Mouse (Mus musculus) hindbrain, postnatal 0 days (tissue): Measurements from ENCODE around the gene Lrriq4. TPM values are rescaled to one million over a fixed set of nuclear protein-coding genes. Genes with fewer than 3 reads are reported as not detected.

Experiments
- ATAC-seq: fragments of 200-750 bp; cut with Nextera tagmentation; 2 replicates; pipeline ENCODE4 v1.8.0; 2017; ENCODE audit warnings: mild to moderate bottlenecking, moderate TSS enrichment, moderate library complexity
- DNase-seq: peaks from one replicate; pipeline ENCODE4 v3.0.0-alpha.2; 2015; ENCODE audit warnings: low spot score
- H3K27ac ChIP-seq: fragments of 300-500 bp; sonication (generic); 2 replicates; pipeline ENCODE4 v1.5.1; 2014; ENCODE audit warnings: mild to moderate bottlenecking
- H3K27me3 ChIP-seq: fragments of 300-500 bp; sonication (generic); 2 replicates; pipeline ENCODE4 v1.6.1; 2014; ENCODE audit warnings: low read length, mixed read lengths; ENCODE audit not compliant: insufficient read depth
- H3K36me3 ChIP-seq: fragments of 300-500 bp; sonication (generic); 2 replicates; pipeline ENCODE4 v1.6.1; 2014; ENCODE audit warnings: low read length, mixed read lengths; ENCODE audit not compliant: insufficient read depth
- H3K4me1 ChIP-seq: fragments of 300-500 bp; sonication (generic); 2 replicates; pipeline ENCODE4 v1.6.1; 2014; ENCODE audit warnings: antibody characterized with exemption, low read length, mixed read lengths; ENCODE audit not compliant: insufficient read depth
- H3K4me2 ChIP-seq: fragments of 300-500 bp; sonication (generic); 2 replicates; pipeline ENCODE4 v1.6.1; 2014; ENCODE audit warnings: low read depth, mild to moderate bottlenecking, low read length, moderate library complexity, mixed read lengths
- H3K4me3 ChIP-seq: fragments of 300-500 bp; sonication (generic); 2 replicates; pipeline ENCODE4 v1.5.1; 2014; ENCODE audit warnings: low read length
- H3K9ac ChIP-seq: fragments of 300-500 bp; sonication (generic); replicated peaks from 2 replicates; pipeline ENCODE4 v1.6.1; 2014; ENCODE audit warnings: mild to moderate bottlenecking, low read length, moderate library complexity, mixed read lengths
- H3K9me3 ChIP-seq: fragments of 300-500 bp; sonication (generic); 2 replicates; pipeline ENCODE4 v1.6.1; 2016; ENCODE audit warnings: low read length, mixed read lengths
- CTCF ChIP-seq: IDR thresholded peaks from 2 replicates; pipeline ENCODE4 v1.5.1; 2016; ENCODE audit warnings: antibody characterized with exemption, control low read depth, low read depth
- WGBS: fragments of 180-500 bp; shearing (Covaris S2); extraction: QIAGEN DNeasy Blood & Tissue Kit; methylation state at CpG from one replicate; pipeline ENCODE4 v1.1.7; 2014; 5-methylcytosine and 5-hydroxymethylcytosine counted together
- polyA plus RNA-seq: library from polyadenylated mRNA; unstranded; fragments of >200 nt; fragmentation: Nextera tagmentation; extraction: Ambion mirVana; gene quantifications from 2 replicates; pipeline ENCODE4 v1.2.1, GENCODE M21; 2015
- total RNA-seq: library from RNA; depleted of rRNA; stranded (reverse); fragments of >200 nt; gene quantifications from 2 replicates; pipeline ENCODE4 v1.2.3, GENCODE M21; 2014

Lrriq4 gene
- total and polyA plus RNA-seq, 2 experiments from 2014 or later: 0.37 TPM; not detected in 1

DNA sequence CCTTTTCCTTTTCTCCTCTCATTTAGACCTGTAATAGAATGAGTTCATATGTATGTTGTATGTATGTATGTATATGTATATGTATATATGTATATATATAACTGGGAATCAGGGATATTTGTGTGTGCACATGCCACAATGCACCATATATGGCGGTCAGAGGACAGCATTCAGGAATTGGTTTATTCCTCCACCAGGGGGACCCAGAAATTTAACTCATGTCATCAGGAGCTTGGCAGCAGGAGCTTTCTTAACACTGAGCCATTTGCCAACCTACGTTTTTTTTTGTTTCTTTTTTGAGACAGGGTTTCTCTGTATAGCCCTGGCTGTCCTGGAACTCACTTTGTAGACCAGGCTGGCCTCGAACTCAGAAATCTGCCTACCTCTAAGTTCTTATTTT is 10.6 kb upstream of the Lrriq4 start:
- 61% methylated on average over 3 of the region's 3 CpGs for WGBS
- peak; percentile 13 for DNase-seq
- peak; percentile 40 for TF ChIP-seq CTCF
- H3K4me1 ChIP-seq: no peaks in the 10 kb centered on the region
- no peaks in the 10 kb centered on the region for H3K27me3 ChIP-seq
- ATAC-seq: no peak
- H3K9ac ChIP-seq: no peak overlapping the region
- no peaks in the 10 kb centered on the region for H3K9me3 ChIP-seq
- H3K4me2 ChIP-seq: no peak overlapping the region
- no peaks in the 10 kb centered on the region for H3K36me3 ChIP-seq
- no peak overlapping the region for H3K4me3 ChIP-seq
- H3K27ac ChIP-seq: no peak overlapping the region

GRCm38 (mm10) chr3:30635629-30636028 is 8.7 kb upstream of the Lrriq4 start:
- Histone ChIP-seq H3K4me3 (no peak overlapping the region), H3K9me3 (no peaks in the 10 kb centered on the region), H3K4me1 (no peaks in the 10 kb centered on the region), H3K4me2 (no peak overlapping the region), H3K27ac (no peak overlapping the region), H3K27me3 (no peaks in the 10 kb centered on the region), H3K36me3 (no peaks in the 10 kb centered on the region), H3K9ac (no peak overlapping the region)
- ATAC-seq (no peak), DNase-seq (no peak)
- WGBS: 85% methylated on average over 4 of the region's 4 CpGs
- TF ChIP-seq CTCF: no peak

- Histone ChIP-seq H3K9me3 (no peaks in the 10 kb centered on the region), H3K4me2 (0 out of 2 replicates have a peak overlapping the region, but pooled peaks have one; percentile 62), H3K4me3 (no peak overlapping the region), H3K9ac (no peak overlapping the region), H3K27ac (no peak overlapping the region), H3K36me3 (no peaks in the 10 kb centered on the region), H3K27me3 (0 out of 2 replicates have a peak, but pooled peaks cover 3% of the 10 kb centered on the region), H3K4me1 (0 out of 2 replicates have a peak, but pooled peaks cover 5% of the 10 kb centered on the region)
- DNase-seq (no peak), ATAC-seq (no peak)
- 52% methylated on average over 8 of the region's 8 CpGs for WGBS
- no peak for TF ChIP-seq CTCF
Measured at GRCm38 (mm10) chr3:30646761-30647160, 2.5 kb downstream of the Lrriq4 start.

- Histone ChIP-seq H3K27me3 (0 out of 2 replicates have a peak, but pooled peaks cover 3% of the 10 kb centered on the region), H3K36me3 (no peaks in the 10 kb centered on the region), H3K9me3 (no peaks in the 10 kb centered on the region), H3K4me2 (peak within 1 kb of the TSS; percentile 62), H3K4me1 (0 out of 2 replicates have a peak, but pooled peaks cover 5% of the 10 kb centered on the region), H3K4me3 (peak within 1 kb of the TSS; percentile 32), H3K27ac (no peak within 1 kb of the TSS), H3K9ac (0 out of 2 replicates have a peak within 1 kb of the TSS, but pooled peaks have one; percentile 21)
- 3% methylated on average over 24 of the region's 25 CpGs for WGBS
- DNase-seq (peak; percentile 74), ATAC-seq (peak; percentile 92)
- TF ChIP-seq CTCF: no peak
Measured at GRCm38 (mm10) chr3:30647440-30648090, 3.3 kb downstream of the Lrriq4 start, which contains the start of gene Lrrc34. Lrrc34 (minus strand) TSS chr3:30647869.

DNA sequence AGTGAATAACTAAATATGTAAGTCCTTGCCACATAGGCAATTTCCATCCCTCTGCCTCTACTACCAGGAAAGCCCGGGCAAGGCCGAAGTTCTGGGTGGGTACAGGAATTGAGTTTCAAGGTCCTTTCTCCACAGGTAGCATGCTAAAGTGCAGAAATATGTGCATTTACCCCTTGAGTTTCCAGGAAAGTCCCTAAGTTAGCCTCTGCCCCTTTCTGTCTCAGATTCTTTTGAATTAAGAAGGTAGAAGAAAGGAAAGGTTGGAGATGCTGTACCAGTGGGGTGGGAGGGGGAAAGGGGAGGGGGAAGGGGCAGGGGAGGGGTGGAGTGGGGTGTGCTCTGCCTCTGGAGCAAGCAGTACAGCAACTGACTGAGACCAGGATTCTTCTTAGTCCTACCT is 4.2 kb downstream of the Lrriq4 start:
- WGBS: 95% methylated on average over 2 of the region's 2 CpGs
- no peak overlapping the region for H3K4me3 ChIP-seq
- TF ChIP-seq CTCF: no peak
- ATAC-seq (no peak), DNase-seq (no peak)
- no peaks in the 10 kb centered on the region for H3K9me3 ChIP-seq
- 0 out of 2 replicates have a peak, but pooled peaks cover 5% of the 10 kb centered on the region for H3K4me1 ChIP-seq
- no peaks in the 10 kb centered on the region for H3K36me3 ChIP-seq
- no peak overlapping the region for H3K27ac ChIP-seq
- no peak overlapping the region for H3K4me2 ChIP-seq
- 0 out of 2 replicates have a peak, but pooled peaks cover 3% of the 10 kb centered on the region for H3K27me3 ChIP-seq
- H3K9ac ChIP-seq: no peak overlapping the region

DNA sequence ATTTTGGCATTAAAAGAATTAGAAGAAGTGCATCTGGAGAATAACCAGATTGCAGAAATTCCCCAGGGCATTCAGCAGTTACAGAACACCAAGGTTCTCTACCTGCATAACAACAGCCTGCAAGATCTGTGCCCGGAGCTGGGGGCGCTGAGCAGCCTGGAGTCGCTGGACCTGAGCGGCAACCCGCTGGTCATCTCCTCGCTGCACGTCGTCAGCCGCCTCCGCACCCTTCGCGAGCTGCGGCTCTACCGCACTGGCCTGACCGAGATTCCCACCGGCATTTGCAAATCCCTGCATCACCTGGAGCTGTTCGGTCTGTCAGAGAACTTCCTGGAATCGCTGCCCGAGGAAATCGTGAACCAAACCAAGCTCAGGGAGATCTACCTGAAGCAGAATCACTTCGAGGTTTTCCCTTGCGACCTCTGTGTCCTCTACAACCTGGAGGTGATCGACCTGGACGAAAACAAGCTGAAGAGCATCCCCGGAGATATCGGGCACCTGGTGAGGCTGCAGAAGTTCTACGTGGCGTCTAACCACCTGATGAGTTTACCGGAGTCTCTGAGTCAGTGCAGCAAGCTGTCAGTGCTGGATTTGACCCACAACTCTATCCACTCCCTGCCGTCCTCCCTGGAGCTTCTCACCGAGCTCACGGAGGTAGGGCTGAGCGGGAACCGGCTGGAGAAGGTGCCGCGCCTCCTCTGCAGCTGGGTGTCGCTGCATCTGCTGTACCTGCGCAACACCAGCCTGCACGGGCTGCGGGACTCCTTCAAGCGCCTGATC is 5.9 kb downstream of the Lrriq4 start:
- peak overlapping the region; percentile 45 for H3K4me3 ChIP-seq
- peak; percentile 65 for TF ChIP-seq CTCF
- no peak overlapping the region for H3K27ac ChIP-seq
- H3K4me1 ChIP-seq: 0 out of 2 replicates have a peak, but pooled peaks cover 5% of the 10 kb centered on the region
- no peaks in the 10 kb centered on the region for H3K9me3 ChIP-seq
- peak overlapping the region; percentile 44; the same call in 1 of the 2 replicates for H3K9ac ChIP-seq
- peak; percentile 77 for ATAC-seq
- 0 out of 2 replicates have a peak, but pooled peaks cover 3% of the 10 kb centered on the region for H3K27me3 ChIP-seq
- no peaks in the 10 kb centered on the region for H3K36me3 ChIP-seq
- peak; percentile 56 for DNase-seq
- under 1% methylated on average over 41 of the region's 41 CpGs for WGBS
- H3K4me2 ChIP-seq: peak overlapping the region; percentile 87
